Mouse (Mus musculus) monocyte, adult 2 months (primary cell): ENCODE data around the gene Olfr686.

Experiments used
- DNase-seq, 2 experiments: peaks; one replicate each; pipeline ENCODE4 v3.0.0; 2022; ENCODE audit warnings: low spot score in 2 of 2, low read depth in 1 of 2

Gene Olfr686

GRCm38 (mm10) chr7:105207385-105207784 is at the start of gene Olfr686:
TSS of gene Olfr686 (minus strand) at chr7:105207485.
- no peak for DNase-seq

GRCm38 (mm10) chr7:105256656-105257055 is 49.4 kb upstream of the Olfr686 start:
- DNase-seq: no peak

GRCm38 (mm10) chr7:105248197-105248596 is 40.9 kb upstream of the Olfr686 start:
- DNase-seq: no peak

GRCm38 (mm10) chr7:105247671-105248070 is 40.4 kb upstream of the Olfr686 start:
- DNase-seq: no peak

- no peak for DNase-seq
Measured at GRCm38 (mm10) chr7:105229386-105229785, 22.1 kb upstream of the Olfr686 start.

GRCm38 (mm10) chr7:105228138-105228537 is 20.9 kb upstream of the Olfr686 start:
- no peak for DNase-seq

GRCm38 (mm10) chr7:105226703-105227102 is 19.4 kb upstream of the Olfr686 start:
- DNase-seq: no peak

- DNase-seq: no peak
Measured at GRCm38 (mm10) chr7:105226072-105226471, 18.8 kb upstream of the Olfr686 start.

GRCm38 (mm10) chr7:105218281-105218680 is 11.0 kb upstream of the Olfr686 start:
- no peak for DNase-seq

- DNase-seq: no peak
Measured at GRCm38 (mm10) chr7:105214761-105215160, 7.5 kb upstream of the Olfr686 start.

GRCm38 (mm10) chr7:105185912-105186311 is 21.4 kb downstream of the Olfr686 start, which contains the start of gene Olfr685:
TSS of gene Olfr685 (minus strand) at chr7:105186012.
- DNase-seq: no peak

GRCm38 (mm10) chr7:105170773-105171172 is 36.5 kb downstream of the Olfr686 start:
- no peak for DNase-seq

GRCm38 (mm10) chr7:105163553-105163952 is 43.7 kb downstream of the Olfr686 start, which contains the start of gene Olfr684:
TSS of gene Olfr684 (minus strand) at chr7:105163653.
- DNase-seq: no peak
